Mouse (Mus musculus) intestine, embryonic 14.5 days (tissue): Measurements from ENCODE around the gene Tjp3. TPM values are rescaled to one million over a fixed set of nuclear protein-coding genes. Genes with fewer than 3 reads are reported as not detected.

Experiments
- ATAC-seq: fragments of 200-750 bp; cut with Nextera tagmentation; replicated peaks from 2 replicates; pipeline ENCODE4 v1.8.0; 2017; ENCODE audit warnings: low read depth, moderate number of reproducible peaks, moderate TSS enrichment, moderate library complexity; ENCODE audit not compliant: low FRiP score, low TSS enrichment
- DNase-seq: peaks from one replicate; pipeline ENCODE4 v3.0.0-alpha.2; 2018; ENCODE audit warnings: low spot score
- H3K27ac ChIP-seq: fragments of 300-500 bp; sonication (generic); 2 replicates; pipeline ENCODE4 v1.5.1; 2014; ENCODE audit warnings: low read depth, mild to moderate bottlenecking, control low read depth
- H3K27me3 ChIP-seq: fragments of 300-500 bp; sonication (generic); replicated peaks from 2 replicates; pipeline ENCODE4 v1.6.1; 2014; ENCODE audit warnings: low read length, control low read depth; ENCODE audit not compliant: control insufficient read depth, insufficient read depth
- H3K36me3 ChIP-seq: fragments of 300-500 bp; sonication (generic); 2 replicates; pipeline ENCODE4 v1.6.1; 2014; ENCODE audit warnings: low read length, control low read depth; ENCODE audit not compliant: control insufficient read depth, insufficient read depth
- H3K4me1 ChIP-seq: fragments of 300-500 bp; sonication (generic); replicated peaks from 2 replicates; pipeline ENCODE4 v1.6.1; 2014; ENCODE audit warnings: low read length, control low read depth, mixed read lengths; ENCODE audit not compliant: control insufficient read depth, insufficient read depth
- H3K4me2 ChIP-seq: fragments of 300-500 bp; sonication (generic); 2 replicates; pipeline ENCODE4 v1.6.1; 2014; ENCODE audit warnings: low read length
- H3K4me3 ChIP-seq: fragments of 300-500 bp; sonication (generic); 2 replicates; pipeline ENCODE4 v1.5.1; 2014; ENCODE audit warnings: low read depth, low read length, control low read depth, mixed read lengths
- H3K9ac ChIP-seq: fragments of 300-500 bp; sonication (generic); 2 replicates; pipeline ENCODE4 v1.6.1; 2014; ENCODE audit warnings: mild to moderate bottlenecking, low read length
- H3K9me3 ChIP-seq: fragments of 300-500 bp; sonication (generic); 2 replicates; pipeline ENCODE4 v1.6.1; 2016; ENCODE audit warnings: low read length, control low read depth; ENCODE audit not compliant: control insufficient read depth
- WGBS: fragments of 180-500 bp; shearing (Covaris S2); extraction: QIAGEN DNeasy Blood & Tissue Kit; methylation state at CpG from one replicate; pipeline ENCODE4 v1.1.7; 2014; 5-methylcytosine and 5-hydroxymethylcytosine counted together
- polyA plus RNA-seq: library from polyadenylated mRNA; unstranded; fragments of >200 nt; fragmentation: Nextera tagmentation; extraction: Ambion mirVana; gene quantifications from 2 replicates; pipeline ENCODE4 v1.2.1, GENCODE M21; 2014

Gene Tjp3
- polyA plus RNA-seq, 1 experiment from 2014 or later: 44.4 TPM

DNA sequence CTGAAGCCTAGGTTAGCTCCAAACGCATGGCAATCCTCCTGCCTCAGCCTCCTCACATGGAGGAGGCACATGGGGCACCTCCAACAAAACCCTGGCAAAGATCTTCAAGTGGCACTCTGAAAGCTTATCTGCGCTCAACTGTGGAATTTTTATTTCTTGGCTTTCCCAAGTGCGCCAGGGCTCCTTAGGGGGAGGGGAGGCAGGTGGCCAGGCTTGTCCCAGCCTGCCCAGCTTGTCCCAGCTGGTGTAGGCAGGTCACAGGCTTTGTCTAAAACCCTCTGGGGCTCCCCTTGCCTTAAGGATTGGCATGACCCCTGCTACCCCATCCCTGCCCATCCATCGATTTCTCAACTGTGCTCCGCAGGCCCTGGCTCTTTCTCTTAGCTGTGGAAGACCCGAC is 7.2 kb downstream of the Tjp3 start:
- no peak for DNase-seq
- Histone ChIP-seq H3K4me3 (peak overlapping the region; percentile 45; the same call in 1 of the 2 replicates), H3K27me3 (peaks cover 22% of the 10 kb centered on the region), H3K4me1 (peaks cover 9% of the 10 kb centered on the region; the same call in 1 of the 2 replicates), H3K9ac (no peak overlapping the region), H3K9me3 (no peaks in the 10 kb centered on the region), H3K36me3 (no peaks in the 10 kb centered on the region), H3K4me2 (peak overlapping the region; percentile 55), H3K27ac (no peak overlapping the region)
- no peak for ATAC-seq
- WGBS: 45% methylated on average over 6 of the region's 6 CpGs

DNA sequence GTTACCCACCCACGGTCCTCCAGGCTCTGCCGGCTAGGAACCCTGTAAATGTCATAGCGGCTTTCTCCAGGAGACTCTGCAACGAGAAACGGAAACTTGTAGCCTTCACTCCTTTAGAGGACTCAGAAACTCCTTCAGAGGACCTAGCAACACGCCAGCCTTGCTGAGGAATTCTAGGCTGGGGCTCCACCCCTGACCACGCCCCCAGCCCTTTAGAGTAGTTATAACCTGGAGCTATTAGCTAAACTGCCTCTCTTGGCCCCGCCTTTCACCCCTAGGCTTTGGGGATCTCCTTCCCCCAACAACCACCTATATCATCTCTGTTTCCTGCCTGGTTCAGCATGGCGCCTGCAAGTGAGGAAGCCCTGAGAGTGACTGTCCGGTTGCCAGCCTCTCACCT is 11.9 kb downstream of the Tjp3 start:
- WGBS: 32% methylated on average over 10 of the region's 10 CpGs
- Histone ChIP-seq H3K27ac (no peak overlapping the region), H3K4me3 (no peak overlapping the region), H3K36me3 (no peaks in the 10 kb centered on the region), H3K9ac (no peak overlapping the region), H3K4me1 (peaks cover 7% of the 10 kb centered on the region; the same call in 1 of the 2 replicates), H3K27me3 (peaks cover 12% of the 10 kb centered on the region), H3K4me2 (peak overlapping the region; percentile 23; the same call in 1 of the 2 replicates), H3K9me3 (no peaks in the 10 kb centered on the region)
- ATAC-seq: no peak
- no peak for DNase-seq

DNA sequence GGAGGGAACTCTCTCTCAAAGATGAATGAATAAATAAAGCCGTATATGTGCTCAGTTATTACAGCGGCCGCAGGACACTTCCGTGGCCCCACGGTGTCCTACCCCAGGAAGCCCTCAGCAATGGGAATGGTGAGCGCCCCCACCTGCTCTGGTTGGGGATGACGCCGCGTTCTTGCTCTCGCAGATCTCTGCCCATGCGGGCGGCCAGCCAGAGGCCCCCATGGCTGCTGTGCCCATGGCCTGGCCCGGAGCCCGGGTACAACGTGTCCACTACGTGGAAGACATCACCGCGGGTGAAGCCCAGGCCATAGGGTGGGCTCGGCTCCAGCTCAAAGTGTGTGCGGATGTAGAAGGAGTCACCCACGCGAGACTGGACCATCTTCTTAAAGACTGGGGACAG is 13.7 kb downstream of the Tjp3 start:
- ATAC-seq: no peak
- H3K27ac ChIP-seq: no peak overlapping the region
- DNase-seq: no peak
- H3K4me3 ChIP-seq: no peak overlapping the region
- H3K27me3 ChIP-seq: peaks cover 4% of the 10 kb centered on the region; the same call in 1 of the 2 replicates
- no peaks in the 10 kb centered on the region for H3K9me3 ChIP-seq
- H3K36me3 ChIP-seq: peaks cover 17% of the 10 kb centered on the region
- no peak overlapping the region for H3K4me2 ChIP-seq
- H3K4me1 ChIP-seq: peaks cover 7% of the 10 kb centered on the region; the same call in 1 of the 2 replicates
- 78% methylated on average over 22 of the region's 22 CpGs for WGBS
- no peak overlapping the region for H3K9ac ChIP-seq

DNA sequence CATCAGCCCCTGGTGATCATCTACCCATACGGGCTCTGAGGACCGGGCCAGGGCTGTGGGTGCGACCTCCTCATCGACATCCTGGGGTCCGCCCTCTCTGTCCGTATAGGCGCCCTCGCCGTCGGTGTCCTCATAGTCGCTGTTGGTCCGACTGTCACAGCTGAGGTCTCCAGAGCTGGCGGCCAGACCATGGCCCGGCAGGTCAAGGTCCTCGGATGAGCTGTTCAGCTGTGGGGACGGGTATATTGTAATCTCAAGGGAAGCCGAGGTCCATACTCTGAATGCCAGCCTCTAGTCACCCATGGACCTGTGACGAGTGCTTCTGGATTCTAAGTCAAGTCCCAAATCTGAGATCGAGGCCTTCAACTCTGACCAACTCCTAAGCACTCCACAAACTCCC is 17.5 kb downstream of the Tjp3 start:
- DNase-seq (no peak), ATAC-seq (no peak)
- H3K4me2 ChIP-seq: no peak overlapping the region
- no peaks in the 10 kb centered on the region for H3K27me3 ChIP-seq
- 93% methylated on average over 19 of the region's 19 CpGs for WGBS
- H3K36me3 ChIP-seq: peaks cover 39% of the 10 kb centered on the region
- H3K9ac ChIP-seq: no peak overlapping the region
- H3K4me3 ChIP-seq: no peak overlapping the region
- H3K9me3 ChIP-seq: no peaks in the 10 kb centered on the region
- H3K27ac ChIP-seq: no peak overlapping the region
- peaks cover 4% of the 10 kb centered on the region; the same call in 1 of the 2 replicates for H3K4me1 ChIP-seq

DNA sequence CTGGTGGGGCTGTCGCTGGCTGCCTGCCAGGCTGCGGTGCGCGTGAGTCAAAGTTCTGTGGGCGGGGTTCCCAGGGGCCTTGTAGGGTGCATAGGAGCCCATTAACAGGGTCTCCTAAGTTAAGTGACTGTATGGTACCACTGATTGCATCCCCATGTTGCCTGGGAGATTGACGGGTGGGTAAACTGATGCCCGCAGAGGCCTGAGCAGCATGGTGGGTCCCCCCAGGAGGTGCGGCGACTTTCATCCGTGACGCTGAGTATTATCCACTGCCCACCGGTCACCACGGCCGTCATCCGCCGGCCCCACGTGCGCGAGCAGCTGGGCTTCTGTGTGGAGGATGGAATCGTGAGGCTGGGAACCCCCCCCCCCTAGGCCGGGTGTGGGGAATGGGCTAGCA is 19.0 kb downstream of the Tjp3 start:
- DNase-seq: no peak
- Histone ChIP-seq H3K9me3 (no peaks in the 10 kb centered on the region), H3K27me3 (no peaks in the 10 kb centered on the region), H3K9ac (no peak overlapping the region), H3K4me1 (peaks cover 8% of the 10 kb centered on the region; the same call in 1 of the 2 replicates), H3K36me3 (peaks cover 39% of the 10 kb centered on the region), H3K4me2 (no peak overlapping the region), H3K4me3 (no peak overlapping the region), H3K27ac (no peak overlapping the region)
- no peak for ATAC-seq
- WGBS: 94% methylated on average over 21 of the region's 21 CpGs

DNA sequence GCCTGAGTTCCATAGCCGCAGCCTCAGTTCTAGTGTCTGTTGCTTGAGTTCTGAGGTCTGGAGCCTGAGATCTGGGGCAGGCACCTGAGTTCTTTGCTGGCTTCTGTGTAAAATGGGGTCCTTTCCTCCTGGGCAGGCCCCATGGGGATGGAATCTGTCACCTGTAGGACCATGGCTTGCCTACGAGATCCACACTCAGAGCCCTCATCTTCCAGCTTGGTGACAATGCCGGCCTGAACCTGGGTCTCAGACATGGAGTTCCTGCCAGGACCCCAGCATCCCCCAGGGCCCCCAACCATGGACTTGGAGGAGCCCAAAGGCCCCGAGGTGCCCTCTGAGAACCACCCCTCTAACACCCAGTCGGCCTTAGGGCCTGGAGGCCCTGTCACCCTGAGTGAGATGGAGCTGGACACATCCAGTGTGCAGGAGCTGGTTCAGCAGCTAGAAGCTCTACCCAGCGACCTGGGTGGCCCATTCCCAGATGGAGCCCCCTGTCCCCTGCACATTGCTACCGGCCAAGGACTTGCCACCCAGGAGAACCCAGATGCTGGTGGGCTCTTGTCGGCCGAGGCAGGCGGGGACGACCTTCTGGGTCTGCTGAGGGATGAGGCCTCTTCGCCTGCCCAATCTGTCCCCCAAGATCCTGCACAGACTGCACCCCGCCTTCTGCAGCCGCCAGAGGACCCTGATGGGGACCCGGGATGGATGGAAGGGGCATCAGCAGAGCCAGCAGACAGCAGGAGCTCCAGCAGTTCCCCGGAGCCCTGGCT is 22.6 kb downstream of the Tjp3 start:
- 84% methylated on average over 16 of the region's 16 CpGs for WGBS
- Histone ChIP-seq H3K27ac (no peak overlapping the region), H3K9me3 (no peaks in the 10 kb centered on the region)

DNA sequence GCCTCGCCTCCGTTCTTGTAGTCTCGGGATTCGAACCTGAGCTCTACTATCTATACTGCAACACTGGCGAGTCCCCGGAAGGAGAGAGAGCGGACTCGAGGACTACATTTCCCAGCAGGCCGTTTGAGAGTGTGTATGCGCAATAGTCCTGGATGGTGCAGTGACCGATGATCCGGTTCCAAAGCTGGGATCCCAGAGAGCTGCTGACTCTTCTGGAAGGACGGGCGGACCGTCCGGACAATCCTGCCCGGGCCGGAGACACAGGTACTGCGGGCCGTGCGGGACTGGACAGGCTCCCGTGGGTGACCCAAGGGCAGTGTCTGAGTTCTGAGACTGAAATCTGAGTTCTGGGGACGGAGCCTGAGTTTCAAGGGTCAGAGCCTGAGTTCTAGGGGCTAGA is 23.3 kb downstream of the Tjp3 start:
- ATAC-seq: peak; percentile 34; the same call in 1 of the 2 replicates
- H3K4me2 ChIP-seq: peak overlapping the region; percentile 60
- H3K27ac ChIP-seq: no peak overlapping the region
- H3K4me1 ChIP-seq: peaks cover 12% of the 10 kb centered on the region; the same call in 1 of the 2 replicates
- H3K9ac ChIP-seq: peak overlapping the region; percentile 78
- H3K4me3 ChIP-seq: peak overlapping the region; percentile 70
- peaks cover 50% of the 10 kb centered on the region for H3K36me3 ChIP-seq
- H3K27me3 ChIP-seq: no peaks in the 10 kb centered on the region
- peak; percentile 86 for DNase-seq
- 3% methylated on average over 23 of the region's 23 CpGs for WGBS
- H3K9me3 ChIP-seq: no peaks in the 10 kb centered on the region

More for the DNA sequence above, 22.6 kb downstream of the Tjp3 start:
- DNase-seq: no peak
- ATAC-seq: no peak
- Histone ChIP-seq H3K36me3 (peaks cover 50% of the 10 kb centered on the region), H3K27me3 (no peaks in the 10 kb centered on the region), H3K4me3 (peak overlapping the region; percentile 70), H3K4me2 (peak overlapping the region; percentile 60), H3K9ac (peak overlapping the region; percentile 78), H3K4me1 (peaks cover 12% of the 10 kb centered on the region; the same call in 1 of the 2 replicates)

DNA sequence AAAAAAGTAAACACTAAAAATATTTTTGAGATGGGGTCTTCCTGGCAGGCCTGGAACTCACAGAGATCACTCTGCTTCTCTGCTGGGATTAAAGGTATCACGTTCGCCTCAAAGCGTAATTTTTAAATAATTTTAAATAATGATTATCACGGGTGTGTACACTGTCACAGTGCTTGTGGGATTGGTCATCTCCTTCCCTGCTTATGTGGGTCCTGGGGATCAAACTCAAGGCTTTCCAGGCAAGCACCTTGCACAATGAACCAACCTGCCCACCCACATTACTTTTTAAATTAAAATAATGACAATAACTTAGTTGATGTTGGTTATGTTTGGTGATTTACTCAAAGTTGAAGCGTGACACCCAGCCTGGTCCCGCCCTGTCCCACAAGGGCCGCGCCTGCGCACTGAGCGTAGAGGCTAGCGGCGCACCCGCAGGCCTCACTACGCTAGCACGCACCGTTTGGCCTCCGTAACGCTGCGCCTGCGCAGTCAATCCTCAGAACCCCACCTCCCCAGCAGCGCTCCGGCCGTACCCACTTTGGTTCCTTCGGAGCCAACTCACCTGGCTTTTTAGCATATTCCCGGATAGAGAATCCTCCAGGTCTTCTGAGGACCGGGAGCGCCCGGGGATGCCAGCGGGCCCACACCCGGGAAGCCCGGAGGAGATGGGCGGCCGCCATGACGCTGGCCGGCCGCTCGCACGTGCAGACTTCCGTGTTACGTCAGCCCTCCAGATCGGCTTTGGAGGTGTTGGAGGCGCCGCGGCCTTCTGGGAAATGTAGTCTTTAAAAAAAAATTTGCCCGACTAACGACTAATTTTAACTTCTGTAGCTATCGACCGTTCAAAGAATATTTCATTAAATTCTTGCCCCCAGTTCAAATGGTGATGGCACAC is 24.9 kb downstream of the Tjp3 start, which contains the start of the genes Mrpl54 and Apba3:
Mrpl54 (minus strand) TSS at position 724 of the 895 bp plus-strand sequence.
Apba3 (plus strand) TSS at position 750 of the 895 bp plus-strand sequence.
- DNase-seq (peak; percentile 99), ATAC-seq (peak; percentile 90)
- no peaks in the 10 kb centered on the region for H3K9me3 ChIP-seq
- H3K4me1 ChIP-seq: peaks cover 12% of the 10 kb centered on the region; the same call in 1 of the 2 replicates
- H3K36me3 ChIP-seq: peaks cover 37% of the 10 kb centered on the region
- peak within 1 kb of the TSS; percentile 80 for H3K27ac ChIP-seq
- peak within 1 kb of the TSS; percentile 64 for H3K9ac ChIP-seq
- under 1% methylated on average over 48 of the region's 48 CpGs for WGBS
- H3K4me3 ChIP-seq: peak within 1 kb of the TSS; percentile 70
- peak within 1 kb of the TSS; percentile 71 for H3K4me2 ChIP-seq
- H3K27me3 ChIP-seq: no peaks in the 10 kb centered on the region
